Mouse (Mus musculus) stomach, adult 2 months (tissue): ENCODE data around the gene Bpifb4. TPM values are rescaled to one million over a fixed set of nuclear protein-coding genes. Genes with fewer than 3 reads are reported as not detected.

Source experiments
- polyA plus RNA-seq: library from polyadenylated mRNA; depleted of rRNA; stranded (reverse); fragments of >200 nt; gene quantifications from 2 replicates; pipeline ENCODE4 v1.2.3, GENCODE M21; 2012; rRNA removed

The Bpifb4 gene
- 0.28 TPM in 1 of 2 replicates, not detected in the other for polyA plus RNA-seq

GRCm38 (mm10) chr2:153937843-153938242, at the start of gene Bpifb4:
Bpifb4 (plus strand) TSS chr2:153938212.

GRCm38 (mm10) chr2:153900088-153900487, 37.9 kb upstream of the Bpifb4 start, which contains the start of gene Bpifb6:
Bpifb6 (plus strand) TSS chr2:153900388.

GRCm38 (mm10) chr2:153917930-153918329, 20.1 kb upstream of the Bpifb4 start, which contains the start of gene Bpifb3:
Bpifb3 (plus strand) TSS chr2:153918230.

GRCm38 (mm10) chr2:153974582-153974981, 36.6 kb downstream of the Bpifb4 start, which contains the start of gene Bpifa6:
Bpifa6 (plus strand) TSS chr2:153974945.

GRCm38 (mm10) chr2:154007965-154008364, 70.0 kb downstream of the Bpifb4 start, which contains the start of gene Bpifa2:
Bpifa2 (plus strand) TSS chr2:154008265.

Other genes starting within 250 kb of the Bpifb4 start
- not detected in 2 replicates for gene Dnmt3c, start 241.6 kb upstream of the Bpifb4 start, polyA plus RNA-seq
- gene Mapre1, start 196.9 kb upstream of the Bpifb4 start, polyA plus RNA-seq, result 1.7 and 2.0 TPM in 2 replicates
- 0.04 and 0.22 TPM in 2 replicates for gene Efcab8, start 158.3 kb upstream of the Bpifb4 start, polyA plus RNA-seq
- not detected in 2 replicates for gene Sun5, start 67.1 kb upstream of the Bpifb4 start, polyA plus RNA-seq
- gene Bpifb2, start 63.2 kb upstream of the Bpifb4 start, polyA plus RNA-seq, result not detected in 2 replicates
- not detected in 2 replicates for gene Bpifb6, start 37.8 kb upstream of the Bpifb4 start, polyA plus RNA-seq
- not detected in 2 replicates for gene Bpifb3, start 20.0 kb upstream of the Bpifb4 start, polyA plus RNA-seq
- gene Bpifa6, start 36.7 kb downstream of the Bpifb4 start, polyA plus RNA-seq, result not detected in 2 replicates
- gene Bpifa2, start 70.1 kb downstream of the Bpifb4 start, polyA plus RNA-seq, result not detected in 2 replicates
- gene Bpifa3, start 192.1 kb downstream of the Bpifb4 start, polyA plus RNA-seq, result not detected in 2 replicates
- not detected in 2 replicates for gene Bpifa1, start 204.7 kb downstream of the Bpifb4 start, polyA plus RNA-seq
- gene Bpifa5, start 224.4 kb downstream of the Bpifb4 start, polyA plus RNA-seq, result 1.4 and 1.7 TPM in 2 replicates